Mouse (Mus musculus): Measurements from ENCODE around the gene Ltbp3.
A peak's percentile ranks its signal among the peaks of the same experiment; 100 is the strongest.
"Not testable (repeated sequence)": the region's sequence is repeated elsewhere in the genome, so short reads cannot be mapped to it uniquely, and the experiment has no call there.

Gene Ltbp3

GRCm38 (mm10) chr19:5793116-5793515 lies 52.4 kb downstream of the Ltbp3 start:
- DNase-seq (ENCODE audit: low spot score): peak; percentile 73

GRCm38 (mm10) chr19:5793917-5794770 lies 53.4 kb downstream of the Ltbp3 start:
- DNase-seq (ENCODE audit: low spot score): not testable (repeated sequence)

GRCm38 (mm10) chr19:5794771-5795576 lies 54.3 kb downstream of the Ltbp3 start:
- peak; percentile 61 for DNase-seq (ENCODE audit: low spot score)

DNA sequence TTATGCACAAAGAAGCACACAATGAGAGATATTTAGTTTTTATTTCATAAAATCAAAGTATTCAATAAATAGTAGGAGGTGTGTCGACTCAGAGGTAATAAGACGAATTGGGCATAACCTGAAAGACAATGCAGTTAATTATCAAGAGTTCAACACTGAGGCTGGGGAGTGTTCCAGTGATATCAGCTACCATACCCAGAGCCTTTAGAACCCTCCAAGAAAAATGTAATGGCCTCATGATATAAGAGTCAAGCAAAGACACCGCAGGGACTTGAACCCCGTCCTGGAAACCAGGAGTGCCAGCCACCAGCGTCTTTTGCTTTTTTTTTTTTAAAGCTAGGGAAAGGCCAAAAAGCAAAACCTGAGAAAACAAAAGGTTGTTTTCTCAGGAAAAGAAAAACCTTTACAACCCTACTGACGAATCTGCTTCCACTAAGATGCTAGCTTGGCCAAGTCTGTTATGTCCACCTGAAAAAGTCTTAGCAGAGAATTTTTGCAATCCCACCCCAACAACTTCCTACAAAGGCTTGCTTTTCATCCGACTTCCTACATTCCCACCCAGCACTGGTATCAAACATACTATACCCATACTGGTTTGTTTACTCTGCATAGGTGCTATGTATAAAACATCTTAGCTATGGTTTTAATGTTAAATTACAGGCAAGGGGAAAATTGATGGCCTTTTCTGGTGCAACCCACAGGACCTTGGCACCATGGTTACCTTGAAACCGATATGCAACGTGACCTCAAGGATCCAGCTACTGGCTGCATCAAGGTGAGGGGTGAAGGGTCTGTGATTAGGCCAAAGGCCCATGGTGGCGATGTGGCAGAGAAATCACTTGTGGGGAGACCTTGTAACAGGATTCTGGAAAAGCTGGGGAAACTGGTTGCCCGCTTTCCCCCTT lies 55.2 kb downstream of the Ltbp3 start:
- peak; percentile 50 for DNase-seq (ENCODE audit: low spot score)

- DNase-seq (ENCODE audit: low spot score): no peak
These were observed 55.9 kb downstream of the Ltbp3 start for GRCm38 (mm10) chr19:5796573-5797111.

GRCm38 (mm10) chr19:5797381-5798111 lies 56.8 kb downstream of the Ltbp3 start:
- peak; percentile 43 for DNase-seq (ENCODE audit: low spot score)

GRCm38 (mm10) chr19:5798700-5799479 lies 58.2 kb downstream of the Ltbp3 start:
- DNase-seq (ENCODE audit: low spot score): peak; percentile 76

- DNase-seq (ENCODE audit: low spot score): peak; percentile 48
These were observed 59.1 kb downstream of the Ltbp3 start for GRCm38 (mm10) chr19:5799566-5800349.

DNA sequence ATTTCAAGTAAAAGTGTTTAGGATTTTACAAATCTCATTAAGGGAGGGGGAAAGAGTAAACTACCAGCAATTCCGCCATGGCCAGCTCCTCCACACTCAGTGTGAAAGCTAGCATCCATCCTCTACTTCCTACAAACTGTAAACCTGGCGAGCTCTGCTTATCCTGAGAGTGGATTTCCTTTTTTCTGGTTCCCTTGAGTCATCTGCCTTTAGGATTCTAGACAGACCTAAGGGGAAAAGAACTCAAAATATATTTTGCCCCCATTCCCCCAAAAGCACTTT lies 59.6 kb downstream of the Ltbp3 start:
- no peak for DNase-seq (ENCODE audit: low spot score)

- DNase-seq (ENCODE audit: low spot score): peak; percentile 63
These were observed 60.1 kb downstream of the Ltbp3 start for GRCm38 (mm10) chr19:5800632-5801431.

DNA sequence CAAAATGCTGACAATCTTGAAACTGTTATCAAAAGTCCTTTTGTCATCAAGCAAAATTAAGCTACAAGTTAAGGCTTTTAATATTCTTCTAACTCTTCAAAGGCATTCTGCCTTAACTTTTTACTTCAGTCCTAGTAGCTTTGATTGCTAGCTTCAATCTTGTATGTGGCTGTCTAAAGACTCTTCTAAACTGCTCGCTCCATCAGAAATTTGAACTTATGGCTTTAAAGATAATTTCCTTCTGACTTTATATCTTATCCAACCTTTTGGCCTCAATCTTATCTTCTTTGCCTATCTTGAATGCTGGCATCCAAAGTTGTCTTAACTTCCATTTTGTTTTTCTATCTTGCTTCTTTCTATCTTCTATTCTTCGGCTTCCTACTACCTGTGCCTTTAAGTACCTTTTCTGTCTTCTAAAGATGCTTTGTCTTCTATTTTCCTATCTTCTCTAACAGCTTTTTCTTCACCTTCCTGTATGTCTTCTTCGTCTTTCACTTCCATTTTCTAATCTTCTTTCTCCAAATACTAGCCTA lies 60.8 kb downstream of the Ltbp3 start:
- peak; percentile 48 for DNase-seq (ENCODE audit: low spot score)

- DNase-seq (ENCODE audit: low spot score): peak; percentile 95
These were observed 61.5 kb downstream of the Ltbp3 start for GRCm38 (mm10) chr19:5802011-5802786.

DNA sequence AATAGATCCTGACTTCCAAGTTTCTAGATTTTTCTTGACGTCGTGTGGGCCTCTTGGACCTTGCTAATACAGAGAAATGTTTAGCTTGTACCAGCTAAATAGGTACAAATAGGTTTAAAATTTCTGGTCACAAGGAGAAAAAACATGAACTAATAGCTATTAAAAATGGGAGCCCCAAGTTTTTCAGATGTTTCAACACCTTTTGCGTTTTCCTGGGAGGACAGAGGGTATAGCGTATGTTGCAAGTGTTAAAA lies 62.0 kb downstream of the Ltbp3 start:
- DNase-seq (ENCODE audit: low spot score): no peak

GRCm38 (mm10) chr19:5803041-5803880 lies 62.6 kb downstream of the Ltbp3 start:
- peak; percentile 99 for DNase-seq (ENCODE audit: low spot score)

DNA sequence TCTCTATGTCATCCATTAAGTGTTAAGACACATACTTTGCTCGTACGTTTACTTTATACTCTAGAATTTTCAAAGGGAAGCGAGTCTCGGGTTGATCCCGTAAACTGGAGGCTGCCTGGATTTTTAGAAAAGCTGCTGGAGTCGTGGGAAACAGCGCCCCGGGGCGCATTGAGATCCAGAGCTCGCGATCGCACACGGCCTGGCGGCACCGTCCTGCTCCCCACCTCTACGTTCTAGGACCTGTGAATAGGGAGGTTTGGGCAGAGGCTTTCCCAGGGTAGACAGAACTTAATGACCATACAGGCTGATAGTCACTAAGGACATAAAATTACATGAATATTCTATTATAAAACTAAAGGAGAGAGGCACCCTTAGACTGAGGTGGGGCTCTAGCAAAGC lies 63.2 kb downstream of the Ltbp3 start:
- no peak for DNase-seq (ENCODE audit: low spot score)

GRCm38 (mm10) chr19:5804371-5804899 lies 63.7 kb downstream of the Ltbp3 start:
- DNase-seq (ENCODE audit: low spot score): no peak

Measured in c-Kit-positive CD71-positive TER-119-positive erythroid progenitor cells, embryonic 14.5 days (primary cell).